Mouse (Mus musculus): ENCODE results near the gene Ngrn. TPM values are rescaled to one million over a fixed set of nuclear protein-coding genes. Genes with fewer than 3 reads are reported as not detected.
A peak's percentile ranks its signal among the peaks of the same experiment; 100 is the strongest.

The Ngrn gene
- polyA plus RNA-seq, 1 experiment, result 26.8 TPM

DNA sequence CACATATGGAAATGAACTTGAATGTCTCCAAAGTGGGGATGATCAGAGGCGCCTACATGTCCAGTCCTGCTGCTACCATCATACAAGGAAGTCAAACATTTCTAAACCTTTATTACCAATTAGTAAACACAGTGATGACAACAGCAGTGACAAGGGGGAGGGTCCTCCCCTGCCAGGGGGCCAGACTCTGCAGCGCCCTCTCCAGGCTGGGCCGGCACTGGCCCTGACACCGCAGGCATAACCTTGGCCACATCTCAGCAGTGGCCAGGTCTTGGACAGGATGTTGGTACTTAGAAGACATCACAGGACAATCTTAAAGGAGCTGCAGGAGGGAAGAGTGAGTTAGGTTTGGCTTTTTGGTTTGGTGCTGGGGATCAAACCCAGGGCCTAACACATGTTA is 34.0 kb upstream of the Ngrn start:
- WGBS, result 94% methylated on average over 4 of the region's 4 CpGs
- H3K4me3 ChIP-seq (replicated peaks; ENCODE audit: control insufficient read depth, low read depth, low read length), result no peak overlapping the region
- H3K4me1 ChIP-seq (ENCODE audit: control insufficient read depth, insufficient read depth, low read length), result peaks cover 1% of the 10 kb centered on the region; the same call in 1 of the 2 replicates
- TF ChIP-seq POLR2A (IDR thresholded peaks at IDR 0.05; ENCODE audit: borderline replicate concordance, control insufficient read depth, low read depth, low read length) (no peak), CTCF (IDR thresholded peaks at IDR 0.05; ENCODE audit: control insufficient read depth, insufficient read depth, low read length) (no peak; the same call in 1 of the 2 replicates)
- no peak overlapping the region for H3K27ac ChIP-seq (ENCODE audit: control insufficient read depth, insufficient read depth, low read depth, low read length, poor library complexity)

DNA sequence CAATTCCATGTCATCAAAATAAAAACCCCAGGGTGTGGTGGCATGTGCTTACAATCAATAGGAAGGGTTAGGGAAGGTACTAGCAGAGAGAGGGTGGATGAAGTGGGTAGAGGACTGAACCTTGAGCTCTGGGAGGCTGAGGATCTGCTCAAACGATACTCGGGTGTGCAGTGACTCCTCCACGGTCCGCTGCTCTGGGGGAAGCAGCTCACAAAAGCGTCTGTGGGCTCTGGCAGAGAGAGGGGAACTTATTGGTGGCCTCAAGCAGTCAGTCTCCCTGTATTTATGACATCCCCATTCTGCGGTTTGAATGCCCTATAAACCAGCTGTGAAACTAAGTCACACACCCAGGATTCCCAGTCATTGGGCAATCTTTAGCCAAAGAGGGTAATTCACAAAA is 30.8 kb upstream of the Ngrn start:
- WGBS, result 10% methylated on average over 6 of the region's 6 CpGs
- no peak overlapping the region for H3K4me3 ChIP-seq (replicated peaks; ENCODE audit: control insufficient read depth, low read depth, low read length)

DNA sequence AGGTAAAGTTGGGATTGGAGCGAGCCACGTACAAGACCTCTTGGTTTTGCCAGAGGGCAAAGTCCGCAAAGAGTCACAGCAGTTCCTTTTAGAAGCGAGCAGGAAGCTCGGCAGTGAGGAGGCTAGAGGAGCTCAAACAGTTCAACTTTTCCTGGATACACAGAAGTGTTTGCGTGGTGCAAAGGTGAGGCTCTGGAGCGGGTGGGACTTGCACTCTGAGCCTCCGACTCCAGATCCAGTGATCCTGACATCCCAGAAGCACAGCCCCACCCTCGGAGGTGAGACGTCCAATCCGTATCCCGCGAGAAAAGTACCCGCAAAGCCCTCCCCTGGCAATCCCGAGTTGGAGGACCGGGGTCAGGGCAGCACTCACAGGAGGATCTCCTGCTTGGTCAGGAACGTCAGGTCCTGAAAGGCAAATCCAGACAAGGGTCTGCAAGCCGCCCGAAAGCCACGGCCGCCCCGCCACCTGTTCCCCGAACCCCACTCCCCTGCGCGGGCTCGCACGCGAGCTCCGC is 29.0 kb upstream of the Ngrn start:
- H3K4me3 ChIP-seq (replicated peaks; ENCODE audit: control insufficient read depth, low read depth, low read length), result peak overlapping the region; percentile 96
- WGBS, result under 1% methylated on average over 29 of the region's 29 CpGs
- TF ChIP-seq CTCF (IDR thresholded peaks at IDR 0.05; ENCODE audit: control insufficient read depth, insufficient read depth, low read length) (no peak), POLR2A (IDR thresholded peaks at IDR 0.05; ENCODE audit: borderline replicate concordance, control insufficient read depth, low read depth, low read length) (no peak)
- H3K27ac ChIP-seq (ENCODE audit: control insufficient read depth, insufficient read depth, low read depth, low read length, poor library complexity), result peak overlapping the region; percentile 89
- H3K4me1 ChIP-seq (ENCODE audit: control insufficient read depth, insufficient read depth, low read length), result peaks cover 1% of the 10 kb centered on the region; the same call in 1 of the 2 replicates

More for the DNA sequence above, 30.8 kb upstream of the Ngrn start:
- 0 out of 2 replicates have a peak overlapping the region, but pooled peaks have one; percentile 1 for H3K27ac ChIP-seq (ENCODE audit: control insufficient read depth, insufficient read depth, low read depth, low read length, poor library complexity)
- TF ChIP-seq POLR2A (IDR thresholded peaks at IDR 0.05; ENCODE audit: borderline replicate concordance, control insufficient read depth, low read depth, low read length), result no peak
- no peak for TF ChIP-seq CTCF (IDR thresholded peaks at IDR 0.05; ENCODE audit: control insufficient read depth, insufficient read depth, low read length)
- H3K4me1 ChIP-seq (ENCODE audit: control insufficient read depth, insufficient read depth, low read length), result peaks cover 1% of the 10 kb centered on the region; the same call in 1 of the 2 replicates

DNA sequence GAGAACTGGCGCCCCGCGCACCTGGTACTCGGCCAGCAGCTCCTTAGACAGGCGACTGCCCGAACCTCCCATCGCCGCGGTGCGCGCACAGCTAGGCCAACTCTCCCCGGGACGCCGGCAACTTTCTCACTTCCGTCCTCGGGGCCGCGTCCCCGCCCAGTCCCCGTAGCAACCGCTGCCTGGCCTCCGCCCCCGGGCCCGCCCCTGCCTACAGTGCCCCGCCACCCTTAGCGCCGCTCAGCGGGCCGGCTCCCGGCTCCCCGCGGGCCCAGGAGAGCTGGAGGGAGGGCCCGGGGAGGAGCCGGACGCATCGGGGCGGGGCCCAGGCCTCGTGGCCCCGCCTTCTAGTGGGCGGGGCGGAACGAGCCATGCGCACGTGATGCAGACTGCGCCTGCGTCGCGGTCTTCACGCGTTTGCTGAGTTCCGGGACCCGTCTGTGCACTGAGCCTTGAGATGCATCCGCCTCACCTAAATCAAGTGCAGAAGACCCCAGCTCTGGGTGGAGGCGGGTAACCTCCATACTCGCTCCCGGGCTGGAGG is 28.5 kb upstream of the Ngrn start, which contains the start of the genes Cib1 and Gdpgp1:
Gene Cib1 (minus strand): TSS at position 325 of the 541 bp plus-strand sequence.
Gene Gdpgp1 (plus strand): TSS at position 377 of the 541 bp plus-strand sequence.
- H3K27ac ChIP-seq (ENCODE audit: control insufficient read depth, insufficient read depth, low read depth, low read length, poor library complexity), result peak within 1 kb of the TSS; percentile 89
- under 1% methylated on average over 56 of the region's 56 CpGs for WGBS
- peaks cover 1% of the 10 kb centered on the region; the same call in 1 of the 2 replicates for H3K4me1 ChIP-seq (ENCODE audit: control insufficient read depth, insufficient read depth, low read length)
- TF ChIP-seq CTCF (IDR thresholded peaks at IDR 0.05; ENCODE audit: control insufficient read depth, insufficient read depth, low read length) (no peak), POLR2A (IDR thresholded peaks at IDR 0.05; ENCODE audit: borderline replicate concordance, control insufficient read depth, low read depth, low read length) (peak; percentile 74; the same call in 1 of the 2 replicates)
- peak within 1 kb of the TSS; percentile 96 for H3K4me3 ChIP-seq (replicated peaks; ENCODE audit: control insufficient read depth, low read depth, low read length)

DNA sequence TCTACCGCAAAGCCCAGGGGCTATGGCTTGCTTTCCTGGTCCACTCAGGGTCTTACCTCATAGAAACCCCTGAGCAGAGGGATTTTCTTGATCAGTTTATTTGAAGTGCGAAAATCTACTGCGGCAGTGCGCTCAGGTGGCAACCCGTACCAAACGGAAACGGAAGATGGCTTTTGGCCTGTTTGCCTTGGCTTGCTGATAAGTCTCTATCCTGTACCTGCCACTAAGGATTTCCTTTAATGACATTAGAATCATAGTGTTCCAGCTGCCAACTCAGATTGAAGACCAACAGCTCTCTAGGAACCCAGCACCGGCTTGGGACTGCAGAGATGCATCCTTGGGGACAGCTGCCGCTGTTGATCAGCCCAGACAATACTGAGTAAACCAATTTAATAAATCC is 27.2 kb upstream of the Ngrn start:
- H3K4me1 ChIP-seq (ENCODE audit: control insufficient read depth, insufficient read depth, low read length), result peaks cover 1% of the 10 kb centered on the region; the same call in 1 of the 2 replicates

DNA sequence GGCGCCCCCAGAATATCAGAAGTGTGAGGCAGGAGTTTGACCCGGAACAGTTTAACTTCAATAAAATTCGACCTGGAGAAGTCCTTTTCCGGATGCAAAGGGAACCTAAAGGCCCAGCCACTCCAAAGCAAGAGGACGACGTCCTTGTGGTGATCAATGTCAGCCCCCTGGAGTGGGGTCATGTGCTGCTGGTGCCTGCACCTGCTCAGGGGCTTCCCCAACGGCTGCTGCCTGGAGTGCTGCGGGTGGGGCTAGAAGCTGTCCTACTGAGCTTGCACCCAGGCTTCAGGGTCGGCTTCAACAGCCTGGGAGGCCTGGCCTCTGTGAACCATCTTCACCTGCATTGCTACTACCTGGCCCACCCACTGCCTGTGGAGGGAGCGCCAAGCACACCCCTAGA is 22.5 kb upstream of the Ngrn start:
- Histone ChIP-seq H3K4me1 (ENCODE audit: control insufficient read depth, insufficient read depth, low read length) (no peaks in the 10 kb centered on the region; the same call in none of the 2 replicates), H3K4me3 (replicated peaks; ENCODE audit: control insufficient read depth, low read depth, low read length) (no peak overlapping the region), H3K27ac (ENCODE audit: control insufficient read depth, insufficient read depth, low read depth, low read length, poor library complexity) (no peak overlapping the region)
- 86% methylated on average over 10 of the region's 10 CpGs for WGBS
- no peak for TF ChIP-seq CTCF (IDR thresholded peaks at IDR 0.05; ENCODE audit: control insufficient read depth, insufficient read depth, low read length)
- TF ChIP-seq POLR2A (IDR thresholded peaks at IDR 0.05; ENCODE audit: borderline replicate concordance, control insufficient read depth, low read depth, low read length), result no peak

More for the DNA sequence above, 27.2 kb upstream of the Ngrn start:
- Histone ChIP-seq H3K4me3 (replicated peaks; ENCODE audit: control insufficient read depth, low read depth, low read length) (peak overlapping the region; percentile 1), H3K27ac (ENCODE audit: control insufficient read depth, insufficient read depth, low read depth, low read length, poor library complexity) (no peak overlapping the region)
- WGBS, result 52% methylated on average over 9 of the region's 9 CpGs
- TF ChIP-seq POLR2A (IDR thresholded peaks at IDR 0.05; ENCODE audit: borderline replicate concordance, control insufficient read depth, low read depth, low read length) (no peak), CTCF (IDR thresholded peaks at IDR 0.05; ENCODE audit: control insufficient read depth, insufficient read depth, low read length) (no peak)

DNA sequence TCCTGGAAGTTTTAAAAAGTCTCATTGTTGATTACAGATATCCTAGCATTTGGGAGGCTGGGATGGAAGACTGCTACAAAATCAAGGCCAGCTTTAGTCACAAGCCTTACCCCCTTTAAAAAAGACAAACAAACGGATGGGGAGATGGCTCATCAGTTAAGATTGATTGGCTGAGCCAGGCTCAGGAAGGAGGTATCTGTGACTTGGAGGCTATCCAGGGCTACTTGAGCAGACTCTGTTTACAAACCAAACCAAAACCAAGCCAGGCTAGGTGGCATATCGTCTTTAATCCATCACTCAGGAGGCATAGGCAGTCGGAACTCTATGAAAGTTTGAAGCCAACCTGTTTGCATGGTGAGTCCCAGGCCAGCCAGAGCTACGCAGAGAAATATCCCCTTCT is 19.4 kb upstream of the Ngrn start:
- 84% methylated on average over 4 of the region's 4 CpGs for WGBS
- no peak overlapping the region for H3K4me3 ChIP-seq (replicated peaks; ENCODE audit: control insufficient read depth, low read depth, low read length)

DNA sequence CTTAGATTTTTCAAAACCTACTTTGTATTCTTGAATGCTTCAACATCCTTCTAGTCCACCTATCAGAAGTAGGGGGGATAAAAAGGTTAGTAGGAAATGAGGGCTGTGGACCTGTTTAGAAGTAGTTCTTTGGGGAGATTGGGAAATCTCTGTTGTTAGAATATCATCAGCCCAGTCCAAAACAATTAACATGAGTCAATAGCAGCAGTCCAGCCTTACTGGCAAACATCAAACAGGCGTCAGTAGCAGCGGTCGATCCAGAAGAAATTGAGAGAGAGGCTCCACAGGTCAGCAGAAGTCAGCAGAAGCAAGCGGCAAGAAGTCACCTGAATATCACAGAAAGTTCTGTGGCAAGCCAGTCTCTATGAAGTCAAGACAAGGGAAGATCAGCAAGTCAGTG is 16.2 kb upstream of the Ngrn start:
- TF ChIP-seq POLR2A (IDR thresholded peaks at IDR 0.05; ENCODE audit: borderline replicate concordance, control insufficient read depth, low read depth, low read length) (no peak), CTCF (IDR thresholded peaks at IDR 0.05; ENCODE audit: control insufficient read depth, insufficient read depth, low read length) (no peak)
- Histone ChIP-seq H3K4me1 (ENCODE audit: control insufficient read depth, insufficient read depth, low read length) (peaks cover 1% of the 10 kb centered on the region), H3K4me3 (replicated peaks; ENCODE audit: control insufficient read depth, low read depth, low read length) (no peak overlapping the region), H3K27ac (ENCODE audit: control insufficient read depth, insufficient read depth, low read depth, low read length, poor library complexity) (no peak overlapping the region)
- WGBS, result 92% methylated on average over 4 of the region's 4 CpGs

More for the DNA sequence above, 19.4 kb upstream of the Ngrn start:
- TF ChIP-seq CTCF (IDR thresholded peaks at IDR 0.05; ENCODE audit: control insufficient read depth, insufficient read depth, low read length) (no peak), POLR2A (IDR thresholded peaks at IDR 0.05; ENCODE audit: borderline replicate concordance, control insufficient read depth, low read depth, low read length) (no peak)
- Histone ChIP-seq H3K4me1 (ENCODE audit: control insufficient read depth, insufficient read depth, low read length) (peaks cover 1% of the 10 kb centered on the region), H3K27ac (ENCODE audit: control insufficient read depth, insufficient read depth, low read depth, low read length, poor library complexity) (no peak overlapping the region)
